Mouse (Mus musculus): ENCODE measurements around the gene Bgn.

- TF ChIP-seq CTCF (IDR thresholded peaks at IDR 0.05; ENCODE audit: low read depth, low read length) (no peak), POLR2A (IDR thresholded peaks at IDR 0.05; ENCODE audit: insufficient read depth, low read length) (no peak)
Observed at GRCm38 (mm10) chrX:73476621-73477020, 6.8 kb upstream of the Bgn start.

All from ES-Bruce4 (cell line).